Mouse (Mus musculus) thymus, adult 2 months (tissue): Measurements from ENCODE around the gene Cd6. TPM values are rescaled to one million over a fixed set of nuclear protein-coding genes. Genes with fewer than 3 reads are reported as not detected.

Experiments used
- DNase-seq: peaks from one replicate; pipeline ENCODE4 v3.0.0; 2021
- H3K27ac ChIP-seq: fragments of 200-500 bp; 2 replicates; pipeline ENCODE4 v1.5.1; 2012; ENCODE audit warnings: low read length, control low read depth; ENCODE audit not compliant: control insufficient read depth, insufficient read depth
- H3K27me3 ChIP-seq: fragments of 200-500 bp; 2 replicates; pipeline ENCODE4 v1.6.1; 2012; ENCODE audit warnings: mild to moderate bottlenecking, low read length, moderate library complexity, mixed read lengths; ENCODE audit not compliant: control insufficient read depth, insufficient read depth
- H3K36me3 ChIP-seq: fragments of 200-500 bp; 2 replicates; pipeline ENCODE4 v1.6.1; 2012; ENCODE audit warnings: mild to moderate bottlenecking, low read length, moderate library complexity; ENCODE audit not compliant: control insufficient read depth, insufficient read depth
- H3K4me1 ChIP-seq: fragments of 200-500 bp; replicated peaks from 2 replicates; pipeline ENCODE4 v1.6.1; 2012; ENCODE audit warnings: low read length; ENCODE audit not compliant: control insufficient read depth, insufficient read depth
- H3K4me3 ChIP-seq: fragments of 200-500 bp; 2 replicates; pipeline ENCODE4 v1.5.1; 2012; ENCODE audit warnings: mild to moderate bottlenecking, low read length, control low read depth, moderate library complexity; ENCODE audit not compliant: control insufficient read depth, insufficient read depth
- CTCF ChIP-seq: fragments of 200-500 bp; IDR thresholded peaks from 2 replicates; pipeline ENCODE4 v1.5.1; 2012; ENCODE audit warnings: mild to moderate bottlenecking, control low read depth, low read length, moderate library complexity, borderline replicate concordance; ENCODE audit not compliant: control insufficient read depth, poor library complexity, insufficient read depth; ENCODE audit errors: extremely low read depth
- POLR2A ChIP-seq: fragments of 200-500 bp; IDR thresholded peaks from 2 replicates; pipeline ENCODE4 v1.6.1; 2012; ENCODE audit warnings: mild to moderate bottlenecking, low read length, control low read depth, moderate library complexity; ENCODE audit not compliant: control insufficient read depth, poor library complexity, insufficient read depth; ENCODE audit errors: extremely low read depth
- WGBS: fragments of 180-500 bp; shearing (Covaris S2); methylation state at CpG from one replicate; pipeline ENCODE4 v1.1.7; 2018; 5-methylcytosine and 5-hydroxymethylcytosine counted together
- polyA plus RNA-seq: library from polyadenylated mRNA; depleted of rRNA; stranded (reverse); fragments of >200 nt; gene quantifications from 2 replicates; pipeline ENCODE4 v1.2.3, GENCODE M21; 2012

Cd6 gene
- polyA plus RNA-seq, 1 experiment = 317 TPM

DNA sequence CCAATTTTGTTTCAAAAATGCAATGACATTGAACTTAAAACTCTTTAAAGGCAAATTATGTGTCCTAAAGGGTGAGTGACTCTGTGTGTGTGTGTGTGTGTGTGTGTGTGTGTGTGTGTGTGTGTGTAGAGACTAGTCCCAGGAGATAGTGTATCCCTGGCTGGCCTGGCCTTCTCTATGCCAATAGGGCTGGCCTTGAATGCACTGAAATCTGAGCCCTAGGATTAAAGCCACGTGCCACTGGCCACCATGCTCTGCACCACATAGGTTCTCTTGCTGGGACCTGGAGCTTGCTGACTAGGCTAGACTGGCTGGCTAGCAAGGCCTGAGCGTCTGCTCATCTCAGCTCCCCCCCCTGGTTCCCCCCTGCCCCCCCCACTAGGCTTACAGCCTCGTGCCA is 36.8 kb downstream of the Cd6 start:
- 93% methylated on average over 3 of the region's 3 CpGs for WGBS
- TF ChIP-seq POLR2A (no peak), CTCF (no peak)
- Histone ChIP-seq H3K4me1 (peaks cover 23% of the 10 kb centered on the region), H3K27me3 (no peaks in the 10 kb centered on the region), H3K27ac (no peak overlapping the region), H3K36me3 (peaks cover 86% of the 10 kb centered on the region), H3K4me3 (no peak overlapping the region)
- no peak for DNase-seq

DNA sequence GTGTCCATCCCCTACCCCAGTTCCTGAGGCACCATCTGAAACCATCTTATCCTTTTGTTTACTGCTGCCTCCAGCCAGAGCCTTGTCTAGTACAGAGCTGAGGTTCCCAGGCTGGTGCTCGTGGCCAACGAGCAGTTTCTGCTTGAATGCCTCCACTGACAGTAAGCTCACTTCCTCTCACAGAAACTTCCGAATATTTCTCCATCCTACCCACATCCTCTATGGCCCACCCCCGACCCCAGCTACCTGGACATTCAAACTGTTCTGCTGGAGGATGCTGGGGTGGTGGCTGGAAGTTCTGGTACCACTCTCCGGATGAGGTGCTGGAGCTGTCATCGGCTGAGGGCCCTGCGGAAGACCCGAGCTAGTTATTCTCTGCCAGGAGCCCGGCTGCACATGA is 39.5 kb downstream of the Cd6 start:
- Histone ChIP-seq H3K36me3 (peaks cover 62% of the 10 kb centered on the region), H3K4me1 (peaks cover 50% of the 10 kb centered on the region), H3K27ac (no peak overlapping the region), H3K4me3 (no peak overlapping the region), H3K27me3 (no peaks in the 10 kb centered on the region)
- WGBS = 80% methylated on average over 9 of the region's 9 CpGs
- TF ChIP-seq CTCF = no peak
- TF ChIP-seq POLR2A = no peak
- no peak for DNase-seq

DNA sequence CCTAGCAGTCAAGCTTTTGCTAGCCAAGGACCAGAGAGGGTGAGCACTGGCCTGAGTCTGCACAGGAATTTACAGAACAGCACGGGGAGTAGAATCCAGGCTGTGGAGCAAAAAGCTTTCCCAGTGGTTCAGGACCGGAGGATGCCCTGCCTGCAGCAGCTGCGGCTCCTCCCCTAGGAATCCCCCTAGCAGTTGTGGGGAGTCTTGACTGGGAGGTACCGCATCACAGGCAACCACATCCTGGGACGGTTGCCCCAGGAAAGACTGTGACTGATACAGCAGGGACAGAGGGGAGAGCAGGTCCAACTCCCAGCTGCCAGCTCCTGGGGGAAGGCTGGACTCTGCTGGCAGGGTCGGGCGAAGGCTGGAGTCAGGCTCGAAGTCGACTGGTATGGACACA is 41.6 kb downstream of the Cd6 start:
- 10% methylated on average over 9 of the region's 9 CpGs for WGBS
- H3K27me3 ChIP-seq = no peaks in the 10 kb centered on the region
- peak; percentile 85 for DNase-seq
- H3K4me1 ChIP-seq = peaks cover 70% of the 10 kb centered on the region
- TF ChIP-seq POLR2A = no peak
- TF ChIP-seq CTCF = no peak
- H3K36me3 ChIP-seq = peaks cover 43% of the 10 kb centered on the region
- no peak overlapping the region for H3K4me3 ChIP-seq
- H3K27ac ChIP-seq = peak overlapping the region; percentile 78

DNA sequence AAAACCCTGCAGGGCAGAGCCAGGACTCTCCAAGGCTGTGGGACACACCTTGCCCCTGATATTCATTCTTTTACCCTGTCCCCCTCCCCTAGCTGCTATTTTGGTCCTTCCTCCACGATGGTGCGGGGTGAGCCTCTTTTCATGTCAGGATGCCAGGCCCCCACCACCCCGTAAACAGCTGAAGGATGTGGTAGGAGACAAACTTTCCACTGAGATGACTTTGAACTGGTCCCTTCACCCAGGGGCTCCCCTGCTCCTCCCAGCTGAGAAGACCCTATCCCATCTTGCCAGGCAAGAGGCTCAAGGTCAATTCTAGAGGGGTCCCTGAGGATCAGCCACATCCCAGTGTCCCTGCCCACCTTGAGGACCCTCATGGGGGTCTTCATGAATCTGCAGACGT is 42.5 kb downstream of the Cd6 start:
- H3K36me3 ChIP-seq = peaks cover 35% of the 10 kb centered on the region
- peak; percentile 85 for DNase-seq
- no peaks in the 10 kb centered on the region for H3K27me3 ChIP-seq
- H3K4me1 ChIP-seq = peaks cover 78% of the 10 kb centered on the region
- 0 out of 2 replicates have a peak overlapping the region, but pooled peaks have one; percentile 2 for H3K4me3 ChIP-seq
- H3K27ac ChIP-seq = peak overlapping the region; percentile 78
- 7% methylated on average over 4 of the region's 4 CpGs for WGBS
- TF ChIP-seq POLR2A = peak; percentile 22; the same call in 1 of the 2 replicates
- no peak for TF ChIP-seq CTCF

DNA sequence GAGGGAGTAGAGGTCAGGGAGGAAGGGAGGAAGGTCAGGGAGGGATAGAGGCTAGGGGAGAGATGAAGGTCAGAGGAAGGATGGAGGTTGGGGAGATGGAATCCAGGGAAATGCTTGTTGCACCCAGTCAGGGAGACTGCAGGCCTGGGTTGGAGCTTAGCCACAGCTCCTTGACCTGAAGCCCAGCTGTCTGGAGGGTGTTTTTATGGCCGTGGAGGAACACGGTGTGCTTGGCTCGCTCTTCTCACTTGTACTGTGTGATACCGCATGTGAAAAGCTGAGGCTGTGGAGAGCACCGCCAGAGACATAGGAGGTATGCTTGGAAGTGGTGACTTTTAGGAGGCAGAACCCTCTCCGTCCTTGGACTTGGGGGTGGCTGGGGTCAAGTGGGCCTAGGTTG is 43.1 kb downstream of the Cd6 start:
- H3K4me3 ChIP-seq = no peak overlapping the region
- 84% methylated on average over 6 of the region's 6 CpGs for WGBS
- TF ChIP-seq POLR2A (no peak), CTCF (no peak)
- H3K27me3 ChIP-seq = no peaks in the 10 kb centered on the region
- peaks cover 28% of the 10 kb centered on the region for H3K36me3 ChIP-seq
- peaks cover 83% of the 10 kb centered on the region for H3K4me1 ChIP-seq
- peak overlapping the region; percentile 75 for H3K27ac ChIP-seq
- DNase-seq = no peak

DNA sequence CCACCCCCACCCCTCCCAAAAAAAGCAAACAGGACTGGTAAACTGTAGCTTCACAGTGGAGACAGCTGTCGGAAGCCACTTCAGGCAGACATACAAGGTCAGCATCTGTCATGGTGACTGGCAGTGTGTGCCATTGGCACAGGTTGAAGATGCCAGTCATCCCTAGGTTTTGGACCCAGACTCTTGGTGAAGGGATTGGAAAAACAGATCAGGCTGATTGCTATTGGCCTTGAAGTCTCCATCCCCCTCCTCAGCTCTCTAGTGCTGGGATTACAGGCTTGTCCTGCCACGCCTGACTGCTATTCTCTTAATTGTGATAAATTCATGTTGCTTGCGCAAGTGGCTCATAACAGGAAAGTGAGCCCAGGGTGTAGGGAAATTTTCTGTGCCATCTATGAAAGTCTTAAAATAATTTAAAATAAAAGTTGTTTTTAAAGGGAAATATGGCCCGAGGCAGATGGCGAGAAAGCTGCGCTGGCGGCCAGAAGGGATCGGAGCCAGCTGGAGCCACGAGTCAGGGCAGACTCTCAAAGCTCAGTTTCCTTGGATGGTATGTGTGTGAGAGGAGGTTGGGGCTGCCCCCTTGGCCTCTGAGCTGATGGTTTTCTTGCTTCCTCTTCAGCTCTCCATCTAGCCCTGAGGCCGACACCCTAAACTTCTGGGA is 44.9 kb downstream of the Cd6 start:
- no peaks in the 10 kb centered on the region for H3K27me3 ChIP-seq
- WGBS = 88% methylated on average over 10 of the region's 10 CpGs

More for the DNA sequence above, 44.9 kb downstream of the Cd6 start:
- H3K4me3 ChIP-seq = no peak overlapping the region
- TF ChIP-seq POLR2A (no peak), CTCF (no peak)
- peak overlapping the region; percentile 90 for H3K27ac ChIP-seq
- peaks cover 87% of the 10 kb centered on the region for H3K4me1 ChIP-seq
- DNase-seq = no peak
- H3K36me3 ChIP-seq = peaks cover 12% of the 10 kb centered on the region
